In genomic region chr3:87884708-87885251, GRCm38 (mm10) we compare ENCODE assay signal across 8 mouse cellular contexts. TPM values are rescaled to one million over a fixed set of nuclear protein-coding genes. Genes with fewer than 3 reads are reported as not detected.
DNase-seq lines count a peak whose midpoint lies in the region; ATAC-seq and TF ChIP-seq lines count a peak whose summit lies in the region.

No protein-coding gene starts in this region.

- H3K9ac ChIP-seq in kidney, embryonic 15.5 days, result peak overlapping the region; percentile 93
- H3K9ac ChIP-seq in liver, embryonic 14.5 days (replicated peaks), result peak overlapping the region; percentile 95
- peak overlapping the region; percentile 93 for H3K9ac ChIP-seq in neural tube, embryonic 14.5 days (replicated peaks; ENCODE audit: low read depth, low read length)

- WGBS in kidney, embryonic 15.5 days, result under 1% methylated on average over 27 of the region's 28 CpGs
- WGBS in liver, embryonic 14.5 days (ENCODE audit: insufficient replicate concordance), result 1% methylated on average over 28 of the region's 28 CpGs
- WGBS in neural tube, embryonic 14.5 days, result 0% methylated on average over 27 of the region's 28 CpGs

- no peak for TF ChIP-seq EP300 in liver, embryonic 14.5 days (IDR thresholded peaks at IDR 0.05; ENCODE audit: low read depth)

- no peak for TF ChIP-seq POLR2A in cortical plate, adult 2 months (IDR thresholded peaks at IDR 0.05; ENCODE audit: extremely low read depth, insufficient read depth, low read length)

- peak overlapping the region; percentile 76 for H3K4me2 ChIP-seq in kidney, embryonic 15.5 days
- H3K4me2 ChIP-seq in liver, embryonic 14.5 days (ENCODE audit: low read depth), result peak overlapping the region; percentile 97
- peak overlapping the region; percentile 75 for H3K4me2 ChIP-seq in neural tube, embryonic 14.5 days (ENCODE audit: low read depth, low read length)

- H3K4me1 ChIP-seq in cortical plate, adult 2 months (ENCODE audit: control insufficient read depth, insufficient read depth, low read length), result peaks cover 7% of the 10 kb centered on the region; the same call in 1 of the 2 replicates
- H3K4me1 ChIP-seq in kidney, embryonic 15.5 days, result peaks cover 19% of the 10 kb centered on the region
- H3K4me1 ChIP-seq in liver, embryonic 14.5 days (replicated peaks; ENCODE audit: control insufficient read depth in 2 of 2, insufficient read depth in 2 of 2, low read length in 1 of 2), result peaks cover 15 to 19% of the 10 kb centered on the region in 2 experiments
- peaks cover 10% of the 10 kb centered on the region for H3K4me1 ChIP-seq in neural tube, embryonic 14.5 days (ENCODE audit: control insufficient read depth, insufficient read depth, low read length)

- peak; percentile 34 to 36 for DNase-seq in B cell, adult 2 months
- DNase-seq in Muller cell, postnatal 12 days (ENCODE audit: inconsistent ontology term), result peak; percentile 66
- DNase-seq in gastrocnemius, postnatal 4 days (ENCODE audit: low spot score in 2 of 2), result peak; percentile 28 to 41
- peak in 1 of 3 experiments; percentile 43 for DNase-seq in liver, embryonic 14.5 days (ENCODE audit: low read depth in 3 of 3, low spot score in 3 of 3)
- peak; percentile 77 for DNase-seq in thymus, postnatal 4 days

- TF ChIP-seq CTCF in cortical plate, adult 2 months (IDR thresholded peaks at IDR 0.05; ENCODE audit: extremely low read depth, insufficient read depth, low read length), result no peak
- 0 out of 2 replicates have a peak, but pooled peaks have one; percentile 1 for TF ChIP-seq CTCF in liver, embryonic 14.5 days (IDR thresholded peaks at IDR 0.05; ENCODE audit: low read depth)

- no peaks in the 10 kb centered on the region for H3K27me3 ChIP-seq in kidney, embryonic 15.5 days
- no peaks in the 10 kb centered on the region for H3K27me3 ChIP-seq in liver, embryonic 14.5 days (ENCODE audit: control insufficient read depth, insufficient read depth, low read length)
- H3K27me3 ChIP-seq in neural tube, embryonic 14.5 days (ENCODE audit: control insufficient read depth, insufficient read depth, low read length), result no peaks in the 10 kb centered on the region; the same call in 1 of the 2 replicates

- H3K9me3 ChIP-seq in kidney, embryonic 15.5 days (replicated peaks), result no peaks in the 10 kb centered on the region; the same call in 1 of the 2 replicates
- no peaks in the 10 kb centered on the region; the same call in 1 of the 2 replicates for H3K9me3 ChIP-seq in liver, embryonic 14.5 days (ENCODE audit: control insufficient read depth, low read length)
- no peaks in the 10 kb centered on the region for H3K9me3 ChIP-seq in neural tube, embryonic 14.5 days (ENCODE audit: control insufficient read depth, low read length)

- peak overlapping the region; percentile 17; the same call in 1 of the 2 replicates for H3K27ac ChIP-seq in cortical plate, adult 2 months (ENCODE audit: insufficient read depth, low read length)
- H3K27ac ChIP-seq in kidney, embryonic 15.5 days, result peak overlapping the region; percentile 92
- peak overlapping the region; percentile 84 for H3K27ac ChIP-seq in liver, embryonic 14.5 days
- peak overlapping the region; percentile 81 for H3K27ac ChIP-seq in neural tube, embryonic 14.5 days (ENCODE audit: low read depth, low read length)

- peak; percentile 38 for ATAC-seq in kidney, embryonic 15.5 days (replicated peaks; ENCODE audit: low FRiP score)
- peak; percentile 2; the same call in 1 of the 2 replicates for ATAC-seq in liver, embryonic 14.5 days (ENCODE audit: insufficient read depth)
- peak; percentile 1; the same call in 1 of the 2 replicates for ATAC-seq in neural tube, embryonic 14.5 days (ENCODE audit: low read depth)

- peaks cover 18% of the 10 kb centered on the region for H3K36me3 ChIP-seq in kidney, embryonic 15.5 days
- peaks cover 16% of the 10 kb centered on the region for H3K36me3 ChIP-seq in liver, embryonic 14.5 days (replicated peaks; ENCODE audit: control insufficient read depth, insufficient read depth, low read depth)
- H3K36me3 ChIP-seq in neural tube, embryonic 14.5 days (ENCODE audit: control insufficient read depth, insufficient read depth, low read length), result peaks cover 4% of the 10 kb centered on the region; the same call in 1 of the 2 replicates

- peak overlapping the region; percentile 55 for H3K4me3 ChIP-seq in cortical plate, adult 2 months (ENCODE audit: insufficient read depth, low read length)
- H3K4me3 ChIP-seq in kidney, embryonic 15.5 days (replicated peaks), result peak overlapping the region; percentile 97
- H3K4me3 ChIP-seq in liver, embryonic 14.5 days (ENCODE audit: insufficient read depth in 1 of 2, low read depth in 2 of 2, low read length in 2 of 2), result peak overlapping the region; percentile 79 to 87
- peak overlapping the region; percentile 92 for H3K4me3 ChIP-seq in neural tube, embryonic 14.5 days (ENCODE audit: low read depth, low read length)

RNA-seq across cellular contexts. Expression of gene Prcc, which starts 0.6 kb away (rescaled TPM):
- 36.6 and 37.2 TPM in 2 replicates for polyA plus RNA-seq in cortical plate, adult 2 months (2012; rRNA removed)
- 10 to 100 TPM; 56.7 to 58.3 TPM for total RNA-seq in gastrocnemius, postnatal 4 days (2021)
- polyA plus RNA-seq in kidney, embryonic 15.5 days (2015; fragmentation: Nextera tagmentation; extraction: Ambion mirVana), result 14.4 and 16.1 TPM in 2 replicates
- 14.8 and 15.4 TPM in 2 replicates for polyA plus RNA-seq in liver, embryonic 14.5 days (2012; rRNA removed)
- polyA plus RNA-seq in liver, embryonic 14.5 days (2014; fragmentation: Nextera tagmentation; extraction: Ambion mirVana), result 5.0 and 6.7 TPM in 2 replicates
- 16.0 and 16.9 TPM in 2 replicates for polyA plus RNA-seq in neural tube, embryonic 14.5 days (2014; fragmentation: Nextera tagmentation; extraction: Ambion mirVana)

RNA-seq across cellular contexts. Expression of gene Hdgf, which starts 21.3 kb away (rescaled TPM):
- 169 and 175 TPM in 2 replicates for polyA plus RNA-seq in cortical plate, adult 2 months (2012; rRNA removed)
- 100 to 1,000 TPM; 179 to 182 TPM for total RNA-seq in gastrocnemius, postnatal 4 days (2021)
- polyA plus RNA-seq in kidney, embryonic 15.5 days (2015; fragmentation: Nextera tagmentation; extraction: Ambion mirVana), result 221 and 234 TPM in 2 replicates
- polyA plus RNA-seq in liver, embryonic 14.5 days (2012; rRNA removed), result 108 and 167 TPM in 2 replicates
- 204 and 256 TPM in 2 replicates for polyA plus RNA-seq in liver, embryonic 14.5 days (2014; fragmentation: Nextera tagmentation; extraction: Ambion mirVana)
- polyA plus RNA-seq in neural tube, embryonic 14.5 days (2014; fragmentation: Nextera tagmentation; extraction: Ambion mirVana), result 128 and 151 TPM in 2 replicates

RNA-seq across cellular contexts. Expression of gene Mrpl24, which starts 34.5 kb away (rescaled TPM):
- 69.2 and 72.4 TPM in 2 replicates for polyA plus RNA-seq in cortical plate, adult 2 months (2012; rRNA removed)
- 10 to 100 TPM; 55.0 to 57.0 TPM for total RNA-seq in gastrocnemius, postnatal 4 days (2021)
- polyA plus RNA-seq in kidney, embryonic 15.5 days (2015; fragmentation: Nextera tagmentation; extraction: Ambion mirVana), result 85.4 TPM in 2 replicates
- 43.9 and 50.1 TPM in 2 replicates for polyA plus RNA-seq in liver, embryonic 14.5 days (2012; rRNA removed)
- polyA plus RNA-seq in liver, embryonic 14.5 days (2014; fragmentation: Nextera tagmentation; extraction: Ambion mirVana), result 37.9 and 43.4 TPM in 2 replicates
- polyA plus RNA-seq in neural tube, embryonic 14.5 days (2014; fragmentation: Nextera tagmentation; extraction: Ambion mirVana), result 53.5 and 58.9 TPM in 2 replicates

RNA-seq across cellular contexts. Expression of gene Sh2d2a, which starts 38.2 kb away (rescaled TPM):
- 0.04 TPM in 1 of 2 replicates, not detected in the other for polyA plus RNA-seq in cortical plate, adult 2 months (2012; rRNA removed)
- under 1 TPM in 1 of 2 experiments, not detected in 1; 0.16 TPM for total RNA-seq in gastrocnemius, postnatal 4 days (2021)
- 0.09 TPM in 1 of 2 replicates, not detected in the other for polyA plus RNA-seq in kidney, embryonic 15.5 days (2015; fragmentation: Nextera tagmentation; extraction: Ambion mirVana)
- polyA plus RNA-seq in liver, embryonic 14.5 days (2012; rRNA removed), result 0.04 and 0.09 TPM in 2 replicates
- 0.10 and 0.13 TPM in 2 replicates for polyA plus RNA-seq in liver, embryonic 14.5 days (2014; fragmentation: Nextera tagmentation; extraction: Ambion mirVana)
- not detected in 2 replicates for polyA plus RNA-seq in neural tube, embryonic 14.5 days (2014; fragmentation: Nextera tagmentation; extraction: Ambion mirVana)

RNA-seq across cellular contexts. Expression of gene Isg20l2, which starts 45.3 kb away (rescaled TPM):
- 11.3 and 12.0 TPM in 2 replicates for polyA plus RNA-seq in cortical plate, adult 2 months (2012; rRNA removed)
- total RNA-seq in gastrocnemius, postnatal 4 days (2021), result 10 to 100 TPM; 20.2 to 20.6 TPM
- polyA plus RNA-seq in kidney, embryonic 15.5 days (2015; fragmentation: Nextera tagmentation; extraction: Ambion mirVana), result 62.5 and 64.3 TPM in 2 replicates
- polyA plus RNA-seq in liver, embryonic 14.5 days (2012; rRNA removed), result 9.3 and 14.8 TPM in 2 replicates
- 9.7 and 11.0 TPM in 2 replicates for polyA plus RNA-seq in liver, embryonic 14.5 days (2014; fragmentation: Nextera tagmentation; extraction: Ambion mirVana)
- polyA plus RNA-seq in neural tube, embryonic 14.5 days (2014; fragmentation: Nextera tagmentation; extraction: Ambion mirVana), result 16.1 and 23.1 TPM in 2 replicates

Comparison
In these comparisons a context has a peak if more than half of its experiments do, and no peak if none do; other contexts are left out.
1. H3K27ac ChIP-seq: peak in every context shown above with its lines; median percentile 92 in kidney, embryonic 15.5 days; 84 in liver, embryonic 14.5 days; 81 in neural tube, embryonic 14.5 days; 17 in cortical plate, adult 2 months.